Mouse (Mus musculus): ENCODE measurements around the gene Tmem143.

DNA sequence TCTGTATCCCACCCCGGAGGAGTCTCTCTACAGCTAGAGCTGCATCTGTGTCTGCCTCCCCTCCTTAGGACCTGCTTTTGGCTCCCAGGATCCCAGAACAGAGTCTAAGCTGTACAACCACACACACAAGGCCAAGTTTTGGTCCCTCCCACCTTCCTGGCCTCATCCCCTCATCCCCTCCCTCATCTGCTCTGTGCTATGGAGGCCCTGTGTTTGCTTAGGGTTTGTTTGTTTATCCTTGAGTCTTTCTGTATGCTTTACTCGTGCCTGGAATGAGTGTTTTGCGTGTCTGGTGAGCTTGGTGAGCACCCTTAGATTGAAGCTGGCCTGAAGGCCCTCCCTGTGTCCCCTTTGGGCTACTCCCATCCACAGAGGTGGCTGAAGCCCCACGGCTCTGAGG is 37.7 kb upstream of the Tmem143 start:
- no peak for TF ChIP-seq POLR2A (IDR thresholded peaks at IDR 0.05; ENCODE audit: control insufficient read depth, extremely low read depth, insufficient read depth, low read length, poor library complexity)
- no peak for TF ChIP-seq CTCF (IDR thresholded peaks at IDR 0.05; ENCODE audit: borderline replicate concordance, control insufficient read depth, extremely low read depth, insufficient read depth, low read length, poor library complexity)

All from thymus, adult 2 months (tissue).